In the genomic region with DNA sequence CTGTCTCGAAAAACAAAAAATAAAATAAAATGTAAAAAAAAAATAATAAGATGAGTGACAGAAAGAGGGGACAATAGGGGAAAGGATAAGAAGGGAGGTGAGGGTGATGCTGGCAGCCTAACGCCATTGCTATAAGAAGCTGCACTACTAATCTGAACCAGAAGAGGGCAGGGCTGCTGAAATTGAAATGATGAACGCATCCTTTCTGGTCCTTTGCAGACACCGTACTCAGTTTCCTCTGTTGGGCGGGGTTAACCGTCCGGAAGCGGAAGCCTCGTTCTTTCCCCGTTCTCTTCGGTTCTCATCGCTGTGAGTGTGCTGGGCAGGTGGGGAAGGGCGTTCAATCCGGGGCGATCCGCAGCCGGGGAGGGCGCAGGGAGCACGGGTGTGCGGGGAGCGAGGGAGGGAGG, we compare ENCODE assay signal across 1 mouse cellular context.
TF ChIP-seq lines count a peak whose summit lies in the region.

Rpl38 (plus strand) TSS at position 224 of the 410 bp plus-strand sequence.

TF ChIP-seq in CH12.LX, 34 proteins besides CTCF, POLR2A, EP300 and RAD21 (continued from another document):
- TF ChIP-seq ZNF384 (IDR thresholded peaks at IDR 0.05; ENCODE audit: low read depth, low read length): peak; percentile 38; the same call in 1 of the 2 replicates
- TF ChIP-seq GABPA (IDR thresholded peaks at IDR 0.05; ENCODE audit: insufficient replicate concordance, low read depth, low read length): no peak; the same call in 1 of the 2 replicates
- 0 out of 2 replicates have a peak, but pooled peaks have one; percentile 58 for TF ChIP-seq MXI1 (IDR thresholded peaks at IDR 0.05; ENCODE audit: low read depth, low read length)
- 0 out of 2 replicates have a peak, but pooled peaks have one; percentile 60 for TF ChIP-seq JUND (conservative IDR thresholded peaks at IDR 0.05; ENCODE audit: low read depth, low read length)
- no peak for TF ChIP-seq RCOR1 (conservative IDR thresholded peaks at IDR 0.05; ENCODE audit: low read depth, low read length)
- 0 out of 2 replicates have a peak, but pooled peaks have one; percentile 76 for TF ChIP-seq MAZ (IDR thresholded peaks at IDR 0.05; ENCODE audit: low read depth, low read length)
- peak; percentile 98 for TF ChIP-seq TCF12 (IDR thresholded peaks at IDR 0.05; ENCODE audit: low read depth, low read length)
- no peak for TF ChIP-seq CHD2 (IDR thresholded peaks at IDR 0.05; ENCODE audit: low read length)
- TF ChIP-seq ELF1 (IDR thresholded peaks at IDR 0.05; ENCODE audit: low read depth, low read length): peak; percentile 100
- peak; percentile 38; the same call in 1 of the 2 replicates for TF ChIP-seq SMC3 (IDR thresholded peaks at IDR 0.05; ENCODE audit: low read depth, low read length)
